Mouse (Mus musculus) brain, embryonic 14.5 days (tissue): Measurements from ENCODE around the gene Gm38392.

Source experiments
- CTCF ChIP-seq: fragments of 200-500 bp; IDR thresholded peaks from 2 replicates; pipeline ENCODE4 v1.5.1; 2012; ENCODE audit warnings: inconsistent platforms, mild to moderate bottlenecking, moderate library complexity, borderline replicate concordance; ENCODE audit not compliant: insufficient read depth, insufficient read length; ENCODE audit errors: extremely low read depth
- POLR2A ChIP-seq: fragments of 200-500 bp; IDR thresholded peaks from 2 replicates; pipeline ENCODE4 v1.6.1; 2012; ENCODE audit warnings: mild to moderate bottlenecking, inconsistent platforms, borderline replicate concordance; ENCODE audit not compliant: poor library complexity, insufficient read depth, insufficient read length, severe bottlenecking; ENCODE audit errors: extremely low read depth

DNA sequence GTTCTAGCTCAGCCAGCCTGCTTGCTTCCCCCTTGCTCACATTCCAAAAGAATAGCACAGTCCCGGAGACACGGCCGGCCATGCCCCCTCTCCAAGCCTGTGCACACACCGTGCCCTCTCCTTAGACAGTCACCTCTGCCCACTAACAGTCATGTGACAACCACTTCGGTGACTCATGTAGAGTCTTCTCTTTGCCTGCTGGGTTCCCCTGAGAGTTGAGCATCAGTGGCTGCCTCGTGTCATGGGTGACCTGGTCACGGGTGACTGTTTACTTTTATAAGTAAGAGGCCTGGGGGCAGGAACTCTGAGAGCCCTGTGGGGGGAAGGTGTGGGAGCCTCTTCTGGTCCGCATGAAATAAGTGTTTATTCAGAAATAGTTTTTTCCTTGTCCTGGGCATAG is 53.0 kb downstream of the Gm38392 start:
- no peak for TF ChIP-seq POLR2A
- no peak for TF ChIP-seq CTCF
